Mouse (Mus musculus) embryo, embryonic 9.5 days (tissue): ENCODE measurements at regions not wholly inside any gene's neighbourhood (a gene's known extent, or its start where the extent isn't known, plus 50 kb on each side); places are given as distances from the start of the nearest gene placed in this dataset.

Source experiments
- DNase-seq: peaks from one replicate; pipeline ENCODE4 v3.0.0-alpha.2; 2017; ENCODE audit errors: extremely low spot score

- DNase-seq: no peak
Observed at GRCm38 (mm10) chr17:92159325-92159724, 1039.5 kb upstream of the Adcyap1 start.

GRCm38 (mm10) chr17:92185740-92186139 is 1013.1 kb upstream of the Adcyap1 start:
- DNase-seq: no peak

GRCm38 (mm10) chr17:92210730-92211129 is 988.1 kb upstream of the Adcyap1 start:
- peak; percentile 10 for DNase-seq

- DNase-seq: no peak
Observed at GRCm38 (mm10) chr17:92216464-92216863, 982.4 kb upstream of the Adcyap1 start.
